Mouse (Mus musculus) embryonic fibroblast, embryonic 13.5 days (primary cell): ENCODE data around the gene Kdm4b. TPM values are rescaled to one million over a fixed set of nuclear protein-coding genes. Genes with fewer than 3 reads are reported as not detected.

Experiments
- H3K27ac ChIP-seq: 2 replicates; pipeline ENCODE4 v1.5.1; 2012; ENCODE audit warnings: low read length, control low read depth, inconsistent platforms; ENCODE audit not compliant: insufficient read depth
- H3K4me1 ChIP-seq: 2 replicates; pipeline ENCODE4 v1.6.1; 2011; ENCODE audit warnings: low read length; ENCODE audit not compliant: control insufficient read depth, insufficient read depth
- H3K4me3 ChIP-seq: 2 replicates; pipeline ENCODE4 v1.5.1; 2011; ENCODE audit warnings: mild to moderate bottlenecking, control low read depth, low read length; ENCODE audit not compliant: insufficient read depth
- CTCF ChIP-seq: IDR thresholded peaks from 2 replicates; pipeline ENCODE4 v1.5.1; 2011; ENCODE audit warnings: mild to moderate bottlenecking, control low read depth, low read length, moderate library complexity, borderline replicate concordance; ENCODE audit not compliant: insufficient read depth
- POLR2A ChIP-seq: IDR thresholded peaks from 2 replicates; pipeline ENCODE4 v1.6.1; 2011; ENCODE audit warnings: low read depth, mild to moderate bottlenecking, control low read depth, low read length, moderate library complexity
- polyA plus RNA-seq: library from polyadenylated mRNA; stranded (reverse); fragments of >200 nt; gene quantifications from 2 replicates; pipeline ENCODE4 v1.2.4, GENCODE M21; 2011; ENCODE audit warnings: low read depth; ENCODE audit not compliant: missing spikeins, insufficient read length

Gene Kdm4b
- polyA plus RNA-seq, 1 experiment = 30.8 TPM

GRCm38 (mm10) chr17:56287830-56288229 lies 38.0 kb upstream of the Kdm4b start:
- H3K4me3 ChIP-seq = no peak overlapping the region
- H3K27ac ChIP-seq = no peak overlapping the region
- no peak for TF ChIP-seq CTCF
- TF ChIP-seq POLR2A = no peak
- H3K4me1 ChIP-seq = 0 out of 2 replicates have a peak, but pooled peaks cover 3% of the 10 kb centered on the region

- TF ChIP-seq CTCF = no peak
- no peak for TF ChIP-seq POLR2A
- H3K4me1 ChIP-seq = 0 out of 2 replicates have a peak, but pooled peaks cover 3% of the 10 kb centered on the region
- peak overlapping the region; percentile 70 for H3K4me3 ChIP-seq
- peak overlapping the region; percentile 43; the same call in 1 of the 2 replicates for H3K27ac ChIP-seq
Observed at GRCm38 (mm10) chr17:56288866-56289265, 37.0 kb upstream of the Kdm4b start.

- Histone ChIP-seq H3K27ac (peak overlapping the region; percentile 43), H3K4me3 (peak overlapping the region; percentile 70), H3K4me1 (0 out of 2 replicates have a peak, but pooled peaks cover 3% of the 10 kb centered on the region)
- TF ChIP-seq POLR2A (no peak; the same call in 1 of the 2 replicates), CTCF (no peak)
Observed at GRCm38 (mm10) chr17:56289371-56290331, 36.2 kb upstream of the Kdm4b start.

- Histone ChIP-seq H3K27ac (peak overlapping the region; percentile 88), H3K4me3 (peak overlapping the region; percentile 70), H3K4me1 (0 out of 2 replicates have a peak, but pooled peaks cover 3% of the 10 kb centered on the region)
- no peak for TF ChIP-seq CTCF
- TF ChIP-seq POLR2A = peak; percentile 84
Observed at GRCm38 (mm10) chr17:56290388-56291170, 35.3 kb upstream of the Kdm4b start.

GRCm38 (mm10) chr17:56291171-56291511 lies 34.7 kb upstream of the Kdm4b start:
- Histone ChIP-seq H3K4me3 (no peak overlapping the region), H3K27ac (peak overlapping the region; percentile 88)

GRCm38 (mm10) chr17:56291826-56292475 lies 33.9 kb upstream of the Kdm4b start:
- TF ChIP-seq CTCF (no peak), POLR2A (no peak)
- Histone ChIP-seq H3K4me3 (no peak overlapping the region), H3K4me1 (0 out of 2 replicates have a peak, but pooled peaks cover 3% of the 10 kb centered on the region), H3K27ac (0 out of 2 replicates have a peak overlapping the region, but pooled peaks have one; percentile 79)

More at GRCm38 (mm10) chr17:56291171-56291511, 34.7 kb upstream of the Kdm4b start:
- TF ChIP-seq CTCF = peak; percentile 94
- peak; percentile 55; the same call in 1 of the 2 replicates for TF ChIP-seq POLR2A
- 0 out of 2 replicates have a peak, but pooled peaks cover 3% of the 10 kb centered on the region for H3K4me1 ChIP-seq

- TF ChIP-seq CTCF (no peak), POLR2A (no peak)
- no peak within 1 kb of the TSS for H3K4me3 ChIP-seq
- 0 out of 2 replicates have a peak, but pooled peaks cover 1% of the 10 kb centered on the region for H3K4me1 ChIP-seq
- H3K27ac ChIP-seq = no peak within 1 kb of the TSS
Observed at GRCm38 (mm10) chr17:56292531-56293222, 33.2 kb upstream of the Kdm4b start, which contains the start of gene Plin3. Plin3 (minus strand) TSS chr17:56292873.

- Histone ChIP-seq H3K4me3 (no peak overlapping the region), H3K4me1 (no peaks in the 10 kb centered on the region), H3K27ac (no peak overlapping the region)
- TF ChIP-seq POLR2A (no peak), CTCF (no peak)
Observed at GRCm38 (mm10) chr17:56293291-56293690, 32.6 kb upstream of the Kdm4b start.
